Mouse (Mus musculus): ENCODE data around the gene Aifm3. TPM values are rescaled to one million over a fixed set of nuclear protein-coding genes. Genes with fewer than 3 reads are reported as not detected.

The Aifm3 gene
- polyA plus RNA-seq, 1 experiment from 2014 or later = 0.88 TPM

- no peak overlapping the region for H3K4me2 ChIP-seq
Observed at GRCm38 (mm10) chr16:17556907-17557306, 67.5 kb downstream of the Aifm3 start.

More at GRCm38 (mm10) chr16:17556907-17557306, 67.5 kb downstream of the Aifm3 start:
- H3K4me1 ChIP-seq = peaks cover 57% of the 10 kb centered on the region
- H3K9me3 ChIP-seq = no peaks in the 10 kb centered on the region
- no peak overlapping the region for H3K4me3 ChIP-seq
- no peaks in the 10 kb centered on the region for H3K36me3 ChIP-seq
- H3K27ac ChIP-seq (replicated peaks) = no peak overlapping the region
- WGBS = 50% methylated on average over 4 of the region's 4 CpGs
- no peaks in the 10 kb centered on the region; the same call in 1 of the 2 replicates for H3K27me3 ChIP-seq (replicated peaks)
- no peak overlapping the region for H3K9ac ChIP-seq
- ATAC-seq (ENCODE audit: extremely low read depth, insufficient number of reproducible peaks, low FRiP score, low TSS enrichment) = no peak

Other genes with a start within 250 kb of the Aifm3 start
- 7.0 and 7.6 TPM in 2 replicates for gene Tmem191c, start 213.5 kb upstream of the Aifm3 start, polyA plus RNA-seq (2015; fragmentation: Nextera tagmentation; extraction: Ambion mirVana)
- gene Serpind1, start 158.2 kb upstream of the Aifm3 start, polyA plus RNA-seq (2015; fragmentation: Nextera tagmentation; extraction: Ambion mirVana) = 0.88 and 5.7 TPM in 2 replicates
- gene Snap29, start 83.6 kb upstream of the Aifm3 start, polyA plus RNA-seq (2015; fragmentation: Nextera tagmentation; extraction: Ambion mirVana) = 11.0 and 12.0 TPM in 2 replicates
- 26.7 and 29.0 TPM in 2 replicates for gene Pi4ka, start 83.3 kb upstream of the Aifm3 start, polyA plus RNA-seq (2015; fragmentation: Nextera tagmentation; extraction: Ambion mirVana)
- gene Crkl, start 37.6 kb upstream of the Aifm3 start, polyA plus RNA-seq (2015; fragmentation: Nextera tagmentation; extraction: Ambion mirVana) = 42.8 and 46.0 TPM in 2 replicates
- gene Lztr1, start 19.1 kb downstream of the Aifm3 start, polyA plus RNA-seq (2015; fragmentation: Nextera tagmentation; extraction: Ambion mirVana) = 49.9 and 55.7 TPM in 2 replicates
- gene Thap7, start 41.5 kb downstream of the Aifm3 start, polyA plus RNA-seq (2015; fragmentation: Nextera tagmentation; extraction: Ambion mirVana) = 31.7 and 35.4 TPM in 2 replicates
- gene Lrrc74b, start 71.6 kb downstream of the Aifm3 start, polyA plus RNA-seq (2015; fragmentation: Nextera tagmentation; extraction: Ambion mirVana) = 0.19 TPM in 2 replicates
- 0.65 and 0.79 TPM in 2 replicates for gene P2rx6, start 72.3 kb downstream of the Aifm3 start, polyA plus RNA-seq (2015; fragmentation: Nextera tagmentation; extraction: Ambion mirVana)
- gene Slc7a4, start 93.6 kb downstream of the Aifm3 start, polyA plus RNA-seq (2015; fragmentation: Nextera tagmentation; extraction: Ambion mirVana) = 8.9 and 9.8 TPM in 2 replicates
- 23.8 and 24.7 TPM in 2 replicates for gene Smpd4, start 129.7 kb downstream of the Aifm3 start, polyA plus RNA-seq (2015; fragmentation: Nextera tagmentation; extraction: Ambion mirVana)
- gene Ccdc74a, start 156.9 kb downstream of the Aifm3 start, polyA plus RNA-seq (2015; fragmentation: Nextera tagmentation; extraction: Ambion mirVana) = 3.5 and 4.1 TPM in 2 replicates
- 32.0 and 33.3 TPM in 2 replicates for gene Med15, start 243.3 kb downstream of the Aifm3 start, polyA plus RNA-seq (2015; fragmentation: Nextera tagmentation; extraction: Ambion mirVana)